Mouse (Mus musculus): ENCODE results near the gene Xpr1.

Xpr1 gene

GRCm38 (mm10) chr1:155320091-155320833 is 97.0 kb downstream of the Xpr1 start:
- DNase-seq, result no peak

GRCm38 (mm10) chr1:155319513-155319912 is 97.7 kb downstream of the Xpr1 start:
- no peak for DNase-seq

GRCm38 (mm10) chr1:155311672-155312071 is 105.5 kb downstream of the Xpr1 start:
- no peak for DNase-seq

- no peak for DNase-seq
Measured at GRCm38 (mm10) chr1:155306879-155307278, 110.3 kb downstream of the Xpr1 start.

- no peak for DNase-seq
Measured at GRCm38 (mm10) chr1:155303402-155303801, 113.8 kb downstream of the Xpr1 start.

GRCm38 (mm10) chr1:155297615-155298014 is 119.6 kb downstream of the Xpr1 start:
- no peak for DNase-seq

DNA sequence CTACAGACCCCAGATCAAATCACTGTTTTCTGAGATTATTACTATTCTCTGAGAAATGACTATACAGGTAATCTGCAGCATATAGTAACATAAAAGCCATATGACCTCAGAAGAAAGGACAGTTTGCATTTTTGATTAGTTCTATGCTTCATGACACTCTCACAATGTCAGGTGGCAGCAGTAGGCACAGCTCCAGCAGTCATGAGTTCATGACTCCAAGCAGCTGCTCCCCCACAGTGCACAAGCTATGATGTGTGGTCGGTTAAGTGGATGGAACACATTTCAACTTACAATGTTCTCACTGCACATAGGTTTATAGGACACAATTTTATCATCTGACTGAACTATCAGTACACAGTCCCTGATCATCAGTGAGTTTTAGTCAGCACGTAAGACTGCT is 120.0 kb downstream of the Xpr1 start:
- DNase-seq, result no peak

- peak; percentile 25 for DNase-seq
Measured at GRCm38 (mm10) chr1:155293446-155293845, 123.8 kb downstream of the Xpr1 start.

DNA sequence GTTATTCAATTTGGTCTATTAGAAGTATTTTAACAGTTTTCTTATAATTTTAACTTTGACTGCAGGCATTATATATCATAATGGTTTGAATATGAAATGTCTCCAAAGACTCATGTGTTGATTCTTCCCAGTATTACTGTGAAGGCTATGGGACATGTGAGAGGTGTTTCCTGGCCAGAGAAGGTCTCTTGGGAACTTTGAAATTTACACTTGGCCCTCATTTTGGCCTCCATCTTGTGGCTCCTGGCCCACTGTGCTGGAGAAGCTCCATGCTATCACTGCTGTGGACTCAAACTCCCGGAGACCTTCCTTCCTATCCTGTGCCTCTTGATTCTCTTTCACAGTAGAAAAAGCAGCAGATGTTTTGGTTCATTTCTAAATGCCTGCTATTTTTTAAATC is 127.8 kb downstream of the Xpr1 start:
- DNase-seq, result no peak

- no peak for DNase-seq
Measured at GRCm38 (mm10) chr1:155288033-155288432, 129.2 kb downstream of the Xpr1 start.

GRCm38 (mm10) chr1:155283808-155284207 is 133.4 kb downstream of the Xpr1 start:
- no peak for DNase-seq

DNA sequence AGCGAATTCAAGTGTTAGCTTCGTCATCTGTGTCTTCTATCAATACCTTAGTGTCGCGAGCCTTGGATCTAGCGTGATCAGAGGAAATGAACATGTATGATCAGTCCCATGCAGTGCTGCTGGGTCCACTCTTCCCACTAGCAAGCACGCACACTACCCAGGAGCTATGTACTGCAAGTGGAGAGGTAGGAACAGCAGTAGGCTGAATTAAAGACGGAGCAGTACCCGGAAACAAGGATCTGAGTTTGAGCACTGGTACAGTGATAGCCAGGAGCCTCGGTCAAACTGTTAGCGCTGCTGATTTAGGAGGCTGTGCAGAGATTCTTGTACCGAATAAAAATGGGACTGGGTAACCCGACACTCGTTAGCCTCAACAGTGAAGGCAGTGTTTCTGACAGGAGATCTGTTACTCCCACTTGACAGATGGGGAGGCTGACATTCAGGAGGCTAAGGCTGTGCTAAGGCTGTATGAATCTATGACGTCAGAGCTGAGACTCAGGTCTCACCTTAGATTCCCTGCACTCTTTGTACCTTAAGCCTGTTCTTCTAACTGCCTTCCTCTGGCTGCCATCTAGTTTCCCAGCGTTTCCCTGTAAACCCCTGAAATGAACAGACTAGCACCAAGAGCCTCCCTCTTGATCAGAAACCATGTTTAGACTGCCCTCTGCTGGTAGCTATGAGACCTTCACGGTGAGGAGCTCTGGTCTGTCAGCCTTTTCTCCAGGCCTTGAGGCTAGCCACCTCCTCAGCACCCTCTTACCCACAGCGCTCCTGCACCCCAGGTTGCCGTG is 136.0 kb downstream of the Xpr1 start:
- peak; percentile 72 for DNase-seq

DNA sequence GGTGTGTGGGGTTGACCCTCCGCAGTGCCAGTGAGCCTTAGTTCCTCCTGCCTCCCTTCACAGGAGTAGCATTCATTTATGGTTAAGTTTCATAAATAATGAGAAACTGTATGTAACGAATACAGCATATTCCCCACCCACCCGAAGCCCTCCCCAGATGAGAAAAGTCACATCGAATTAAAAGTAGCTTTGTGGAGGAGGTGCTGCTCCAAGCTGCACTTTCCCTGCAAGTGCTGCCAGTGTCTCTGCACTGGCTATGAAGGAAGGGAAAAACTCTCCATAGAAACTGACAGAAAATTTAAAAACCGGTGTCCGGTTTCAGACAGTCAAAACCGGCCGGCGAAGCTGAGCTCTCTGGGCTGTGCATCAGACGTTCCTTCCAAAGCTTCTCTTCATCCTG is 136.9 kb downstream of the Xpr1 start:
- no peak for DNase-seq

- DNase-seq, result no peak
Measured at GRCm38 (mm10) chr1:155276381-155277033, 140.7 kb downstream of the Xpr1 start.

DNA sequence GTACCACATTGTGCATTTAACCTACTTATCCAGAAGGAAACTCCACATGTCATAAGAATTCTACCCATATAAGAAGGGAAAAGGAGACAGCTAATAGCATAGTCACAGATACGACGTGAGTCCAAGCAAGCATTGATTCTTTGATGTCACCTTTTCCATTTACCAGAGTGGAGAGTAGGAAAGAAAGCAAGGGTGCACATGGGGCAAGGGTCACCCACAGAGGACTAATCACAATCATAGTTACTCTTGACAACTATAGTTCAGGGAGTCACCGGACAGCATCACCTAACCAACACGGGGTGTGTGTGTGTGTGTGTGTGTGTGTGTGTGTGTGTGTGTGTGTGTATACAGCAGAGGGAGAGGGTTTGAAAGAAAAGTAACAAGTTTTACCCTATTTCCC is 141.4 kb downstream of the Xpr1 start:
- DNase-seq, result no peak

DNA sequence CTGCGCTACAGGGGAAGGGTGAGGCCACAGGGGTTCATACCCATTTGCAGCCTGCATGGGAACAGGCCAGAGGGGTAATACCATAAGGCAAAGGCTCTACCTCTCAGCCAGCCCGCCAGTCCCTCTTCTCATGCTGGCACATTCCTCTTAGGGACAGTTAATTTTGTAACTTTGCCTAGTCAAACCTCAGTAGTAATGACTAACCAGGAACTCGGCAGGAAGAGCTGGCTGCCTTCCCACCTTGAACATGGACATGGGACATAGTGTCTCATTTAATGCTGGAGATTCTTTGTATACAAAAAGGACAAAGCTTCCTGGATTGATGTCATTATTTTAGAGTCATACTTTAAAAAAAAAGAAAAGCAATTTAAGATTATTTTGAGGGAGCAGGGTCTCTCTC is 142.2 kb downstream of the Xpr1 start:
- DNase-seq, result peak; percentile 83

DNA sequence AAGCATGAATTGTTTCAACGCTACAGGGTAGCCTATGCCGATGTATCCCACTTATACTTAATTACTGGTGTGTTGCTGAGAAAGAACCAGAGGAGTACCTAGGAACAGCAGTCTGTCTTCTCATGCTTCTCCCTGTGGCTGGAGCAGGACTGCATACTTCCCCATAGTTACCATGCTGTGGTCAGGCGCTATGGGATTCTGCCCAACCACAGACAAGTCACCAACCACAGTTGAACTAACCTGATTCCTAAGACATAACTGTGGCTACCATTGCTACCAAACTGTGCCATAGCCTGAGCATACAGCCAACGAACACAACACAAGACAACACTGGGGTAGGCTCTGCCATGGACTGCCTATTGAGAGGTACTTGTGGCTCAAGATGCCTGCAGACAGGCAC is 144.3 kb downstream of the Xpr1 start:
- no peak for DNase-seq

GRCm38 (mm10) chr1:155262496-155262895 is 154.7 kb downstream of the Xpr1 start:
- peak; percentile 0 for DNase-seq

DNA sequence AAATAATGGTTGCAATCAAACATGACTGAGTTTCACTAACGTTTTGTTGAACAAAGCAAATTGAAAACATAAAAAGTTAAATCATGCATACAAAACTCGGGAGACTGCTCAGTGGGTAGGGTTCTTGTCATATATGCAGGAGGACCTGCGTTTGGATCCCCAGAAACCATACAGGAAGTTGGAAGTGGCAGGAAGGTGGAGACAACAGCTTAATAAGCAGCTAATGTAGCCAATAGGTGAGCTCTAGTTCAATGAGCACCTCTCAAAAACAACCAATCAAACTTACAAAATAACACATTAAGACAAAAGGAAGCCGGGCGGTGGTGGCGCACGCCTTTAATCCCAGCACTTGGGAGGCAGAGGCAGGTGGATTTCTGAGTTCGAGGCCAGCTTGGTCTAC is 162.9 kb downstream of the Xpr1 start:
- peak; percentile 2 for DNase-seq

DNA sequence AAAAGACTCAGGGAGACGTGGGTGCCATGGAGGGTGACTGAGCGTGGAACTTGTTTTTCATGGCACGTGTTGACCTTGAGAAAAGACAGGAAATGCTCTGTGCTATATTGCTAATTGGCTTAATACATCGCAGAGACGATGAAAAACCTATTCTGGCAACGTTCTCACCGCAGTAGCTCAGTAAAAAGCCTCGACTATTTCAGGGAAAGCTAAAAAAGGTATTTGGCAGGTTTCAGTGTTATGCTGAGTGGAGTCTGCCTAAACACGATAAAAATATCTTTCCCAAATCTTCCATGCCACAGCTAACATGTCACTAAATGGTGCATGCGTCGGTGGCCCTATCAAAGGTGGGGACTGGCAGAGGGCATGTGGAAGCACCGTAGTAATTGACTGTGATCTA is 164.1 kb downstream of the Xpr1 start:
- DNase-seq, result no peak

DNA sequence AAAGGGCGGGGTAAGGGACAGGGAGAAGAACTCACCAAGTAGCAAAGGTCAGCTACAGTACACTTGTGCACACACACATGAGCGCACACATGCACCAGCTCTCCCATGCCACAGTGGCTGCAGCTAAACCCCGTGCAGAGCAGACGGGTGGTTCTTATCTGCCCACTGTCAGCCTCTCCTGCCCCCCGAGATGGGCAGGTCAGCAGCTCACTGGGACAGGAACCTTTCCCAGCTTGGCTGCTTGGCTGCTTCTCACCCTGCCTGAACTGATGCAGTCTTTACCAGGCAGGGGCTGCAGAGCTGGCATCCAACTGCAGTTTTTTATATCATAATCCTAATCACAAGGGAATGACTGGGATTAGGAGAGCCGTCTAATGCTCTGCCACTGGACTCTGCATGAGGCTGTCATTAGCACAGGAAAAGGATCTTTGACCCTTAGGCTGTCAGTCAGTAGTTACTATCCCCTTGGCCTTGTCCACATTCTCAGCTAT is 164.5 kb downstream of the Xpr1 start:
- peak; percentile 53 for DNase-seq

- DNase-seq, result peak; percentile 10
Measured at GRCm38 (mm10) chr1:155251596-155251995, 165.6 kb downstream of the Xpr1 start.

GRCm38 (mm10) chr1:155250531-155251135 is 166.6 kb downstream of the Xpr1 start:
- DNase-seq, result peak; percentile 65
